Comparison of ENCODE assay signal across 9 mouse cellular contexts in genomic region chr5:4918376-4918775, GRCm38 (mm10).
A peak's percentile ranks its signal among the peaks of the same experiment; 100 is the strongest.
DNase-seq lines count a peak whose midpoint lies in the region; ATAC-seq and TF ChIP-seq lines count a peak whose summit lies in the region.
"Had no signal": no experiment of that assay in that cellular context is flagged by ENCODE, and none has a peak within 500 bp of the region (broad histone marks: within the 10 kb centered on the region; RNA-seq: fewer than 3 reads in every experiment).

No protein-coding gene starts in this region.

- H3K36me3 ChIP-seq in midbrain, postnatal 0 days (ENCODE audit: insufficient read depth, low read length) = no peaks in the 10 kb centered on the region
- H3K36me3 ChIP-seq: neural tube, embryonic 12.5 days had no signal

- intact Hi-C loops in left cerebral cortex, postnatal 25 days (cut with DNase I) = loop anchor here (5.0 to 10.0 kb wide), 4 partner anchors 161 to 814 kb away; partner anchors contain the start of genes Cyp51 and Fzd1

- ATAC-seq in midbrain, postnatal 0 days (ENCODE audit: low FRiP score) = no peak

- no peak overlapping the region for H3K4me3 ChIP-seq in embryonic fibroblast, embryonic 13.5 days (ENCODE audit: insufficient read depth, low read length)
- H3K4me3 ChIP-seq in midbrain, postnatal 0 days (ENCODE audit: low read depth, low read length) = no peak overlapping the region
- H3K4me3 ChIP-seq: neural tube, embryonic 12.5 days had no signal

- no peak for TF ChIP-seq POLR2A in embryonic fibroblast, embryonic 13.5 days (IDR thresholded peaks at IDR 0.05; ENCODE audit: low read depth, low read length)

- no peaks in the 10 kb centered on the region for H3K27me3 ChIP-seq in midbrain, postnatal 0 days (ENCODE audit: insufficient read depth, low read length)
- H3K27me3 ChIP-seq: neural tube, embryonic 12.5 days had no signal

- no peak overlapping the region for H3K27ac ChIP-seq in embryonic fibroblast, embryonic 13.5 days (ENCODE audit: insufficient read depth, low read length)
- no peak overlapping the region for H3K27ac ChIP-seq in midbrain, postnatal 0 days (ENCODE audit: low read depth, low read length)
- H3K27ac ChIP-seq: neural tube, embryonic 12.5 days had no signal

- no peaks in the 10 kb centered on the region for H3K4me1 ChIP-seq in embryonic fibroblast, embryonic 13.5 days (ENCODE audit: control insufficient read depth, insufficient read depth, low read length)
- peaks cover 9% of the 10 kb centered on the region for H3K4me1 ChIP-seq in midbrain, postnatal 0 days (ENCODE audit: insufficient read depth, low read length)
- H3K4me1 ChIP-seq: neural tube, embryonic 12.5 days had no signal

- 12% methylated on average over 6 of the region's 6 CpGs for WGBS in midbrain, postnatal 0 days

- H3K9me3 ChIP-seq in midbrain, postnatal 0 days (ENCODE audit: low read length) = no peaks in the 10 kb centered on the region
- H3K9me3 ChIP-seq: neural tube, embryonic 12.5 days had no signal

- peak; percentile 63 for DNase-seq in urinary bladder, postnatal 14 days (ENCODE audit: low spot score)
- no peak for DNase-seq in urinary bladder, postnatal 10 days (ENCODE audit: low spot score)
- DNase-seq in brain, embryonic 18.5 days (ENCODE audit: low read depth, low spot score) = peak; percentile 55
- DNase-seq in hindlimb bud, embryonic 11.5 days (ENCODE audit: extremely low spot score, low read depth, low spot score) = peak; percentile 61
- DNase-seq in left cerebral cortex, postnatal 25 days (ENCODE audit: low spot score in 2 of 2) = peak; percentile 44 to 70
- peak; percentile 83 for DNase-seq in midbrain, postnatal 0 days (ENCODE audit: low spot score)
- peak; percentile 22 for DNase-seq in thymus, postnatal 25 days

- no peak overlapping the region for H3K9ac ChIP-seq in midbrain, postnatal 0 days (replicated peaks; ENCODE audit: low read length, poor library complexity, severe bottlenecking)
- H3K9ac ChIP-seq: neural tube, embryonic 12.5 days had no signal

- no peak overlapping the region for H3K4me2 ChIP-seq in midbrain, postnatal 0 days (ENCODE audit: low read depth, low read length, poor library complexity, severe bottlenecking)
- H3K4me2 ChIP-seq: neural tube, embryonic 12.5 days had no signal

- peak; percentile 67; the same call in 1 of the 2 replicates for TF ChIP-seq CTCF in embryonic fibroblast, embryonic 13.5 days (IDR thresholded peaks at IDR 0.05; ENCODE audit: borderline replicate concordance, insufficient read depth, low read length)
- peak; percentile 93 for TF ChIP-seq CTCF in midbrain, postnatal 0 days (IDR thresholded peaks at IDR 0.05)
